Mouse (Mus musculus) bone marrow, adult 2 months (tissue): ENCODE results near the gene Rabep1.

Experiments used
- CTCF ChIP-seq: fragments of 200-500 bp; IDR thresholded peaks from 2 replicates; pipeline ENCODE4 v1.5.1; 2011; ENCODE audit warnings: low read length, control low read depth; ENCODE audit not compliant: control insufficient read depth, insufficient read depth
- POLR2A ChIP-seq: fragments of 200-500 bp; IDR thresholded peaks from 2 replicates; pipeline ENCODE4 v1.6.1; 2011; ENCODE audit warnings: low read depth, mild to moderate bottlenecking, control low read depth, low read length, borderline replicate concordance; ENCODE audit not compliant: control insufficient read depth

- TF ChIP-seq POLR2A = no peak
- TF ChIP-seq CTCF = no peak
Measured at GRCm38 (mm10) chr11:70865223-70865622, 20.6 kb downstream of the Rabep1 start.
